Mouse (Mus musculus) urinary bladder, postnatal 14 days (tissue): ENCODE data around the gene Trpc1.

ENCODE experiments used
- DNase-seq: peaks from one replicate; pipeline ENCODE4 v3.0.0; 2021; ENCODE audit warnings: low spot score

Trpc1 gene

DNA sequence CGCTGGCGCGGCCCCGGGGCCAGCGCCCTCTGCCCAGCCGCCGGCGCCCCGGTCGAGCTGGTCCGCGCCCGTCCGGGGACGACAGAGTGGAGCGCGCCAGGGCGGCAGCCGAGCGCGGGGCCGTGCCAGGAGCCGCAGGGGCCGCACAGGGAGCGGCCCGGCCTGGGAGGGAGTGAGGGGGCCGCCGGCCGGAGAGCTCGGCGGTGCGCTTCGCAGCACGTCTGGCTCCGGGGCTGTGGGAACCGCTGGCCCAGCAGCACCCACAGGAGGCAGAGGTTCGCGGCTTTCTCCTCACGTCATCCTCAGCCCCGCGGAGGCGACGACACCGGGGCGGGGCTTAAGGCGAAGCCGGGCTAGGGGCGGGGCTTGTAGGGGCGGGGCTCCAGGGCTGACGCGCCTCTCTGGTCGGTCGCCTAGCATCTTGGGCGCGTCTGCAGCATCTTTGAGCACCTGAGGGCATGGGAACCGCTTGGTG, at the start of gene Trpc1:
Gene Trpc1 (minus strand): TSS at position 339 of the 475 bp plus-strand sequence.
- peak; percentile 74 for DNase-seq

DNA sequence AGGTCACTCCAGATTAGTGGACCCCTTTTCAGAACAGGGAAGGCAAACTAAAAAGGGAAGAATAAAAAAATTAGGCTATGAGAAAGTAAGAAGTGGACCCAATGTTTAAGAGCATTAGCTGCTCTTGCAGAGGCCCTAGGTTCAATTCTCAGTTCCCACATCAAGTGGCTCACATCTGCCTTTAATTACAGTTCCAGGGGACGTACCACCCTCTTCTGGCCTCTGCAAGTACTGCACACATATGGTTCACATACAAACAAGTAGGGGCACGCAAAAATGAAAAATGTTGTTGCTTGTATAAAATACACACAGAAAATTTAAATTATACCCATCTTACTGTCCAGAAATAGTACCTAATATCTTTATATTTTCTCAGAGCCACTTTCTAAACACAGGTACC, 46.1 kb upstream of the Trpc1 start:
- DNase-seq = no peak

DNA sequence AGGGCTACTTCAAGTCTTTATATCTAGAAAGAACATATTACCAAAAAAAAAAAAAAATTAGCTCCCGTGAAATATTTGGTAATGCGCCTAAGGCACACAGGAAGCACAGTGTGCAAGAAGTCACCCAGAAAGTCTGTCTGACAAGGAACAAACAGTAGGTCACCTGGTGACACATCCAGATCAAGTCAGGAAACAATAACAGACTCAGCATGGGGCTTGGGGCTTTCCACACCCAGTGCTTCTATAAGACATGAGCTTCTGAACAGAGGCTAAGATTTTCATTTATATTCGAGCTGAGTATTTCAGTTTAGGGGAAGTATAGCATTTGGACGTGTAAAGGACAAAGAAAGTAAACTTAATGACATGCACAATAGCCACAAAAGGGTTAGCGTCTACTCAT, 45.7 kb upstream of the Trpc1 start:
- DNase-seq = no peak

DNA sequence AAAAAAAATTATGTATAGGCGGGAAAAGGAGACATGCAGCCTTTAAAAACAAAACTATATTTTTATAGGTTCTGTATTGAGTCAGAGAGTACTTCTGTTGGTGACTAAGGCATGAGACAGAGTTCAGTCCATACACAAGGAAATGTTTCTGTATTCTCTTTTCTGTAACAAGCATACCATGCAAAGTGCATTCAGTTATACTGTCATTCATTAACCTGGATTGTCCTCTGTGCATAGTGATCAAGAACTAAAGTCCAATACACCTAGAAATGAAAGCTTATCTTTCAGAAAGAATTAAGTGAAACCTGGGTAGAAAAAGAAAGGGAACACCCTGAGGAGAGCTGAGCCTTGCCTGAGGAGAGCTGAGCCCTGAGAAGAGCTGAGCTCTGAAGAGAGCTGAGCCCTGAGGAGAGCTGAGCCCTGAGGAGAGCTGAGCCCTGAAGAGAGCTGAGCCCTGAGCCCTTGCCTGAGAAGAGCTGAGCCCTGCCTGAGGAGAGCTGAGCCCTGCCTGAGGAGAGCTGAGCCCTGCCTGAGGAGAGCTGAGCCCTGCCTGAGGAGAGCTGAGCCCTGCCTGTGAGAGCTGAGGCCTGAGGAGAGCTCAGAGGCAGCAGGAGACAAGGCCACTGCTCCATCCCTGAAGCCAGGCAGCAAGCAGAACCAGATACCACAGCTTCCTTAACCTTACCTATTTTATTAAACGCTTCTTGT, 45.1 kb upstream of the Trpc1 start:
- DNase-seq = no peak

DNA sequence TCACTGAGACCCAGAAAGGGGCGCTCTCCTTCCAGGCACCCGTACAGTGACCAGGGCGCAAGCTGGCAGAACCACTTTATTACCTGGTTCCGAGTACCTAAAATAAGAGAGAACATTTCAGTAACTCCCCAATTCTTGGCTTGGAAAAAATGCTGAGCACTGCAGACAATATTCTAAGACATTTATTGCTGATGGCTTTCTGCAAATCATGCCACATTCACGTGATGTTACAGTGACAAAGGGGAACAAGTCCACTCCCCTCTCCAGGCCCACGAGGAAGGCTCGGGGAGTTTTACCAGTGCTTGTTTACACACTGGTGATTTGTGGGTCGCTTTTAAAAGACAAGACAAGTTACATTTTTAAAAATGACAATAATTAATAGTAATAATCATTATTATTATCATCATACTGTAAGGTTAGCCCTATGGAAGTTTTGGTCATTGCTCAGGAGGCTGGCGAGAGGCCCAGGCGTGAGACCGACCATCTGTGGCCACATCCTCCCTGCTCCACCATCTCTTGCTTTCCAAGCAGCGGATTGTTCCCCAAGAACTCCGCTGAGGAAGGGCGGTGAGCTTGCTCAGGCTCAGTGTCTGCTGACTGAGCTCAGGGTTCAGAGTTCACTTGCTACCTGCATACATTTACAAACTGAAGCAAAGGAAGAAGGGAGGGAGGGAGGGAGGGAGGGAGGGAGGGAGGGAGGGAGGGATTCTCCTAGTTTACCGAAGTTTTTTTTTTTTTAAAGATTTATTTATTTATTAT, 44.0 kb upstream of the Trpc1 start:
- DNase-seq = no peak

DNA sequence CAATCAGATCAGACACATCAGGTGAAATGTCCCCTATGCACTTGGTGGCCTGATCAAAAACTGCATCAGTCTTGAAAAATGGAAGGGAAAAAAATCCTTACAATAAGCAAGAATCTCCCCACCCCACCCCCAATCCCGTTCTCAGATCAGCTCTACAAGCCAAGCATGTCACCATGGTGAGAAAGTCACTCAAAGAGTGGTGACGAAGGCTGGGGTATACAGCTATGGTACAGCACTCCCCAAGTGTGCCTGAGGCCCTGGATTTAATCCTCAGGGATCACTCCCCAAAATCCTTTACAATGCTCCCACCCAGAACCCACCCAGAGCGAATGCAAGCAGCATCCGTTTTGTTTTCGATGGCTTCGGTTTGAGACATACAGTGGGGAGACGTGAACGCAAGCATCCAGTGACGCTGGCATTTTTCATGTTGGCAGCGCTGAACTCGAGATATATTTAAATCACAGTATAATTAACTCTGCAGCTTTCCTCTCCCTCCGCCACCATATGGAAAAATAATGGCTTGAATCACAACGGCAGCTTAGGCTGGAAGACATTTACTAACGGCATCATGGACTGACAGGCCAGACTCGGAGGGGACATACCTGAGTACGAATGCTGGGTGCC, 34.8 kb upstream of the Trpc1 start:
- no peak for DNase-seq

DNA sequence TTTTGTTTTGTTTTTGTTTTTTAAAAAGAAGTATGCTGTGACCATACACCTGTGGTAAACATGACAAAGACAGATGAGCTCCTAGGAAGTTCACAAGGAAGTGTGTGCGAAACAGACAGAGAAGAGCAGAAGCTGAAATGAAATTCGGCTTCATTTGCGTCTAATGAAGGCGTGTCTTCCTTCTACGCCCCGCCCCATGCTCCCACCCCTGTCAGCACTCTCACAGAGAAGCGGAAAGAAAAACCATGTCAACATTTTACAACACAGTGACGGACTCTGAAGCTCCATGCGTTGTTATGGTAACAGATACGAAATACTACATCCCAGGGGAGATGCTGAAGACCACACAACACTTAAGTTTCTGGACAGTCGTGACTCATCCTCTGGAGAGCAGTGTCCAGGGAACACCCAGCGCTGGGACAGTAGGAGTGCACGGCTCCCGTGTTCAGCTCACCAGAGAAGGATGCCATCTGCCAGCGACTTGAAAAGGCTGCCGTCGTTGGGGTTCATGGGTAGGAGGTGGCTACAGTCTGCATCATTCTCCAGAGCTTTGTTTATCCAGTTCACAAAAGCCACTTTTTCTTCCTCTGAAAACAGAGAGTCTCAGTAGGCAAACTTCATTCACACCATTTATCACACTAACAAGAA, 33.6 kb upstream of the Trpc1 start:
- no peak for DNase-seq

DNA sequence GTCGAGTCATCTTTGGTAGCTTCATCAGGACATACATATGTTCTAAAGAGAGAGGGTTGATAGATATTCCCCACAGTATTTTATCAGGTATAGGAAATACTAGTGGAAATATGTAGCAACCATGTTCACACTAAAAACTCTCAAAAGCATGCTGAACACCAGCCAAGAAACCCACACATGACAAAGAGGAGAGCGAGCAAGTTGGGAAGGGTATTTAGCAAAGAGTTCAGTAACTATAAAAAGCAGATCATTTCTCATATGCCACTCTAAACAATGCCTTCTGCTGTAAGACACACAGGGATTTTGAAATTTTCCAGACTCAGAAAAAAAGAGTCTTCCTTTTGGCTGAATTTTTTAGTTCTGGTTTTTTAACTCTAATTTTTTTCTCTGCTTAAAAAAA, 21.5 kb upstream of the Trpc1 start:
- DNase-seq = no peak

DNA sequence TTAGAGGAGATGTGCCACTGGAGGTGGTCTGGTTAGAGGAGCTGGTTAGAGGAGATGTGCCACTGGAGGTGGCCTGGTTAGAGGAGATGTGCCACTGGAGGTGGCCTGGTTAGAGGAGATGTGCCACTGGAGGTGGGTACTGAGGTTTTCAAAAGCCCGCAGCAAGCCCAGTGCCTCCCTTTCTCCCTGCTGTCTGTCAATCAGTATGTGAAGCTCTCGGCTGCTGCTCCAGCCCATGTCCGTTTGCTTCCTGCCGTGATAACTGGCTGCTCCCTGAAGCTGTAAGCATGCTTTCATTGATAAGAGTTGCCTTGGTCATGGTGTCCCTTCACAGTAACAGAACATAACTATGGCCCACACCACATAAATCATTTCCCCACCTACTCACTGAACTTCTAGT, 13.0 kb upstream of the Trpc1 start:
- no peak for DNase-seq

DNA sequence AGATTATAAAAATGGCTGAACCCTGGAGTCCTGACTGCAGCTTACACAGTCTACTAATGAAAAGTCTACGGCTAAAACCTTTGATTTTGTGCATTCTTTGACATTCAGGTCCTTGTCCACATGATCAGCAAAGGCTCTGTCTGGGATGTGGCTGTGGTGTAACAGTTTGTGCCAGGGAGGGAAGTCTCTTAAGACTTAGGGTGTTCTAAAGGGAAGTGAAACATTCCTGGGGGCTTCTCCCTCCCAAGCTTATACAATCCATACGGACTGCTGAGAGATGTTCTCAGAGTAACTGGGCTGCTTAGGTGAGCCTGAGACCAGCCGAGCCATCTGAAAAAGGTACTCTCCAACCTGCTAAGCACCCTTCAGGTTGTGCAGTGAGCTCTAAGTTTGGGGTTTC, 12.1 kb upstream of the Trpc1 start:
- no peak for DNase-seq

DNA sequence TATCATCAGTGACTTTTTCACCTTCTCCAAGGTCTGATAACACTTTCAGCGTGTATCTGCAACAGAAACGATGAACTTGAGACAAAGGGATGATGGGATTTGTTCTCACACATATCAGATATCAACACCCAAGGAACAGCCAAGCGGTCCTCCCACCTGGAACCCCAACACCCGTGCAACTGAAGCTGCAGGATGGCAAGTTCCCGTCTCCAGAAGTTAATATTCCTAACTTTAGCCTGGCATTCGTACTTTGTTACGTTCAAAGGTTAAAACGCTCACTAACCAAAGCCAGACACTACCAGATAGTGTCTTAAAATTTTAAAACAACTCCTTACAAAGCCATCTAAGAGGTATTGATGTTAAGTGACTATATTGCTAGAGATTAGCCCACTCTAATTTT, 11.2 kb upstream of the Trpc1 start:
- DNase-seq = no peak

DNA sequence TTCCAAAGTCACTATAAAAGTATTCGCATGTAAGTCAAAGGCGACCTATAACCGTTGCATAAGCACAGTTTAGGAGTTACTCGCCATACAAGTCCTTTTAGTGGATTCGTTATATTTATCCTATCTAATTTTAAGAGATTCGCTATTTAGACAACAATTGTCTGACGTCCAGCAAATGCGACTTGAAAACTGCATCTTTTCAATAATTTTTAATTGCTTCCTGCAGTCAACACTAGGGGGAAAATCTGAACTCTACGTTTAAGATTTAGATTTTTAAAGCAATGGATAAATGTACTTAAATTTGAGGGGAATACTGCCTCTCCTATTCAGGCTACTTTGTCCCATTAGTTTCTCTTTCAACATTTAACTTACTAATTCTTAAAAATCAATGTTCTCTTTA, 571 bp upstream of the Trpc1 start:
- DNase-seq = no peak

DNA sequence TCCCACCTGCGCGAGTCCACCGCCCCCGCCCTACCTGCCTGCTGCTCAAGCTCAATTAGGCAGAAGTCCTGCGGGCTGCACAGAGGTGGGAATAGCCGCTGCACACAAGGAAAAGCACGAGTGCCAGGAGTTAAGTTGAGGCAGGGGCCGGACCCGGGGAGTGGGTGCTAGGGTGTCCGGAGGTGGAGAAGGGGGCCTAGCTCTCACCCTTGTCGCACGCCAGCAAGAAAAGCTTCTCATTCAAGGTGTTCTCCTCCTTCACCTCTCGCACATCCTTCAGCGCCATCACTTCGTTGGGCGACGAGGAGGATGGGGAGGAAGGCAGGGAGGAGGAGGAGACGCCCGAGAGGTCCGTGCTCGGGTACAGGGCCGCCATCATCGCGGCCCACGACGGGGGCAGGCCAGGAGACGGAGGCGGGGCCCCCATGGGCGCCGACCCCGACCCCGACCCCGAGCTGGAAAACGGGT, 680 bp downstream of the Trpc1 start:
- DNase-seq = no peak

DNA sequence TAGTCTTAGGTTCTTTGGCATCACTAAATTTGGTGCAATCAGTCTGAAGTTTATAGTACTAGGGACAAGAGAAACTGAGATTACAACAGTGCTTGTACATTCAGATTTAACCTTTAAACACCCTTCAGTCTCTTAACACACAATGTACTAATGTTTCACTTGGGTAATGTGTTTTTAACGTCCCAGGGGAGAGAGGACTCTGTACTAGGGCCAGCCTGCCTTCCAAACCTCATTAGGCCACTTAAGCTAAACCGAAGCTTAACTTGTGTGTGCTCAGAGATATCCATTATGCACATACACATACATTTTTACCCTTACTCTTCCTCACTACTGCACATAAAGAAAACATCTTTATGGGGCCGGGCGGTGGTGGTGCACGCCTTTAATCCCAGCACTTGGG, 2.9 kb downstream of the Trpc1 start:
- DNase-seq = no peak

DNA sequence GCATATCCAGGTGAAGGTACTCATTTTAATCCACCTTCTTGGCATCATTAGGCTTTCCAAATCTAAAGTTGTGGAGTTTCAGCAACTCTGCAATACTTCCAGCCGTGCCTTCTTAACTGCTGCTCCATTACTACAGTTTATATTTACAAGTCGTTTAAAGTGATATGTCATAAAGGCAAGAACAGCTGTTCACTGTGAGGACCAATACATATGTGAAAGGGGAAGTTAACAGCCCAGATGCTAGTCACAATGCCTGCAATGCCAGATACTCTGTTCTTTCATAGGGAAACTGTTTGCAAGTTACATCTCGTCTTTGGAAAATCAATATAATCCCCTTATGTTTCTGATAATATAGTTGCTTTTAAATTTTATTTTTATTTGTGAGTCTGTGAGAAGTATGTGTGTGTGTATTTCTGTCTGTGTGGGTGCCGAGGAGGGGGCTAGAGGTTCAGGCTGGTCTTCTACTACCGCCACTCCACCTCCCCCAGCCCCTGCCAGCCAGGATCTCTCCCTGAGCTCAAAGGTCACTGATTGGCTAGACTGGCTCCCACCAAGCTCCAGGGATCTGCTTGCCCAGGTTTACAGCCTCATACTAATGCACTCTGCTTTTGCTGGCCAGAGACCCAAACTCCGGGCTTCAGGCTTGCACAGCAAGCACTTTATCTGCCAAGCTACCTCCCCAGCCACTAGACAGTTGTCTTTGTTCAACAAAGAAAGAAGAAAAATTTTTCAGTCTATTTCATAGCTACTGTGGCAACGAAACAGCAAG, 5.1 kb downstream of the Trpc1 start:
- DNase-seq = no peak

DNA sequence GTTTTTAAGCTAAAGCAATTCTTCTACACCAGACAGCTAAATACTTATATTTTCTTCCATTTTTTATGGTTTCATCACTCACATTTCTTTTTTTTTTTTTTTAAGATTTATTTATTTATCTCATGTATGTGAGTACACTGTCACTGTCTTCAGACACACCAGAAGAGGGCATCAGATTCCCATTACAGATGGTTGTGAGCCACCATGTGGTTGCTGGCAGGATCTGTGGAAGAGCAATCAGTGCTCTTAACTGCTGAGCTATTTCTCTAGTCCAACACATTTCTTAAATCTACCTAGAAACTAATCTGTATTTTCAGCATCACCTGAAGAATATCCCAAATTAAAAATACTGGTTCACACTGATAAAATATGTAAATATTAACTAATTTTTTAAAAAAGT, 13.9 kb downstream of the Trpc1 start:
- no peak for DNase-seq

DNA sequence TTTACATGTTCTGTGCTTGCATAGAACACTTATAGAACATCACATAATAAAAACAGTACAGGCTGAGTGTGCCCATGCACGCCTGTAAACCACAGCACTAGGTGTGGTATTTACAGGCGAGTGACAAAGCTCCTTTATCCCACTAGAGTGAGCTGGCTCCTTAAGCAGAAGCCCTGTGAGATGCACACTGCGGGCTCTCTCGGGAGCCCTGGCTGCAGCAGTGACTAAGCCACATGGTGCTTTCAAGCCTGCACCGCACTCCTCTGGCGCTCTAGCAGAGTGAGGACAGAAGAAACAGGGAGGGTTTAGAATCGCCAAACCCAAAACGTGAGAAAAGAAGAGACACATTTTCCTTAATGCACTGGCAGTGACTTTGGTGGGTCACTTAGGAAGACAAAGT, 37.6 kb downstream of the Trpc1 start:
- DNase-seq = no peak

DNA sequence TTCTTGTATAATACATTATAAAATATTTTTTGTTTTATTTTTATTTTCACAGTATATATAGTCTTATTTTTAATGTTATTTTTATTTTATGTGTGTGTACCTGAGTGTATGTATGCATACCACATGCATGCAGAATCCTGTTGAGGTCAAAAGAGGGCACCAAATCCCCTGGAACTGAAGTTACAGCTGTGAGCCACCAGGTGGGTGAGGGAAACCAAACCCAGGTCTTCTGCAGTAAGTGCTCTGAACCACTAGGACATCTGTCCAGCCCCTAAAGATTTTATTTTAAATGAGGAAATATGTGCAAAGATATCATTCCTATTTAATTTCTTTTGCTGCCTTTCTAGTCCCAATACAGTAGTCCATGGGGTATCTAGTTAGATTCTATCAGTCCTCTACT, 41.2 kb downstream of the Trpc1 start:
- no peak for DNase-seq

DNA sequence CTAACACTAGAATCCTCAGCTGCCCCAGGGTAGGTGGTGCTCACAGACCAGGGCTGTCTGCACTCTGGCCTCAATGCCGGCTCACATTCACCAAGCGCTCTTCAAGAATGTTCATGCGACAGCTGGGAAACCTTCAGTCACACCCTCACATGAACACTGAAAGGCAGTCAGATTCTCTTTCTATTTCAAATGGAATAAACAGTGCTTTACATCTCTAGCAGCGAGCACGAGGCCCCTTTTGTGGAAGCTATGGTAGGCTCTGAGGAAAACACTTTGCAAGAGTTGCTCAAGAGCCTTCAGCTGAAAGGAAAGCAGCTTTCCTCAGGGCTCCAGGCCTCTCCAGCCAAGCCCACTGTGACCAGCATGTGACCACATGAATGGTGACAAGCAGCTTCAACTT, 44.8 kb downstream of the Trpc1 start:
- no peak for DNase-seq

DNA sequence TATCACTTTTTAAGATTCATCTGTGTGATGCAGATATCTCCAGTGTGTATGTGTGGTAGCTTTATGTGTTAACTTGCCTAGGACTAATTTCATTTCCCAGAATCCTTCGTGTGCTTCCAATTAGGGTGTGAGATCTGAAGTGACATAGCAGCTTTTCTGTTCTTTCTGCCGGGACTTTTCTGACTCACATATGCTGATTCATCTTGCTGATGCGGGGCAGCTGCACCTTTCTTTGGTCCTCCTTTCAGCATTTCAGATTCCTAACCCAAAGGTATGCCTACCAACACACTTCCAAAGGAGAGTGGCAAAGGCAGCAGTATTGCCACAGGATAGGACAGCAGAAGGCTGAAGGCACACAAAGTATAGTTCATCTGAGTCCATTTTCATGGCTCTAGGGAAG, 46.1 kb downstream of the Trpc1 start:
- no peak for DNase-seq

DNA sequence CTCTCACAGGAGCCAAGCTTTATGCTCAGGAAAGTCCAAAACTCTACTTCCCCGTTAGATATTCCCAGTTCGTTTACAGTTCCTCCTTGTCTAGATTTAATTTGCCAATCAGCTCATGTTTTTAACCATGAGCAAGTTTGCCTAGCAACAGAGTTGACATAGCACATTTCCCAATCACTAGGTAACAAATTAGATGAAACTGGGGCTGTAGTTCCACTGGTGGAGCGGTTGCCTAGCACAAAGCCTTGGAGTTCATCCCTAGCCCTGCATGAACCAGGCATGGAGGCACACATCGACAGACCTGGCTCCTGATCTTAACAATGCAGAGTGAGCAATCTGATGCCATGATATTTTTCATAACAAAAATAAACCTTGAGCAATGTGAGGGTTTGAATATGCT, 50.9 kb downstream of the Trpc1 start:
- DNase-seq = no peak

DNA sequence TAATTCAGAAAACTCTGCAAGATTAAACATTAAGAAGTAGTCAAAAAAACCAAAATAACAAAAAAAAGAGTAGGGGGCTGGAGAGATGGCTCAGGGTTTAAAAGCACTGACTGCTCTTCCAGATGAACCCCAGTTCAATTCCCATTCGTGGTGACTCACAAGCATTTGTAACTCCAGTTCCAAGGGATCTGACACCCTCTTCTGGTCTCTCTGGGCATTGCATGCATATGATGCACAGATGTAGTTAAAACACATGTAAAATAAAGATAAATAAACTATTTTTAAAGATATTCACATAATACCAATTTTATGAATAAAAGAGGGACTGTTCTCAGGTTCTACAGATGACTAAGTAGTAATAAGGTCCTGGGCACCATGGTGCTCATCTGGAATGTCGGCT, 52.4 kb downstream of the Trpc1 start:
- DNase-seq = peak; percentile 39
